Mouse (Mus musculus) cortical plate, adult 2 months (tissue): Measurements from ENCODE around the gene E2f8.

Source experiments
- CTCF ChIP-seq: fragments of 200-500 bp; IDR thresholded peaks from 2 replicates; pipeline ENCODE4 v1.5.1; 2011; ENCODE audit warnings: mild to moderate bottlenecking, control low read depth, low read length; ENCODE audit not compliant: insufficient read depth; ENCODE audit errors: extremely low read depth
- POLR2A ChIP-seq: fragments of 200-500 bp; IDR thresholded peaks from 2 replicates; pipeline ENCODE4 v1.6.1; 2011; ENCODE audit warnings: mild to moderate bottlenecking, low read length, control low read depth; ENCODE audit not compliant: insufficient read depth; ENCODE audit errors: extremely low read depth

- TF ChIP-seq POLR2A (no peak), CTCF (no peak)
These were observed 49.0 kb upstream of the E2f8 start for GRCm38 (mm10) chr7:48930399-48930798.
